Comparison of ENCODE assay signal across 17 mouse cellular contexts in genomic region chr5:101667263-101667990, GRCm38 (mm10). TPM values are rescaled to one million over a fixed set of nuclear protein-coding genes. Genes with fewer than 3 reads are reported as not detected.
DNase-seq lines count a peak whose midpoint lies in the region; ATAC-seq lines count a peak whose summit lies in the region.
"Had no signal": no experiment of that assay in that cellular context is flagged by ENCODE, and none has a peak within 500 bp of the region (broad histone marks: within the 10 kb centered on the region; RNA-seq: fewer than 3 reads in every experiment).

No protein-coding gene starts in this region.

- peaks cover 83% of the 10 kb centered on the region for H3K27me3 ChIP-seq in intestine, embryonic 14.5 days (replicated peaks; ENCODE audit: control insufficient read depth, insufficient read depth, low read length)
- H3K27me3 ChIP-seq in intestine, embryonic 16.5 days (replicated peaks; ENCODE audit: control insufficient read depth, insufficient read depth, low read length): peaks cover 67% of the 10 kb centered on the region
- H3K27me3 ChIP-seq in hindbrain, embryonic 13.5 days: peaks cover 90% of the 10 kb centered on the region
- peaks cover 82% of the 10 kb centered on the region for H3K27me3 ChIP-seq in neural tube, embryonic 12.5 days (replicated peaks)

- peak; percentile 64 for DNase-seq in intestine, embryonic 14.5 days (ENCODE audit: low spot score)
- DNase-seq in ES-CJ7 (ENCODE audit: low read depth, low spot score): peak; percentile 44
- DNase-seq in layer of hippocampus, adult 11-12 months (ENCODE audit: low spot score): no peak
- DNase-seq in ovary, postnatal 36 days (ENCODE audit: low spot score): no peak
- DNase-seq: cerebellum, adult 11-12 months; gastrocnemius, postnatal 10 days; kidney, postnatal 10 days had no signal

- no peak overlapping the region for H3K4me2 ChIP-seq in intestine, embryonic 14.5 days (ENCODE audit: low read length)
- no peak overlapping the region for H3K4me2 ChIP-seq in intestine, embryonic 16.5 days (ENCODE audit: low read depth, low read length)
- H3K4me2 ChIP-seq in hindbrain, embryonic 13.5 days: peak overlapping the region; percentile 50
- H3K4me2 ChIP-seq in neural tube, embryonic 12.5 days (replicated peaks): peak overlapping the region; percentile 60

- H3K9me3 ChIP-seq in intestine, embryonic 14.5 days (ENCODE audit: control insufficient read depth, low read length): no peaks in the 10 kb centered on the region
- H3K9me3 ChIP-seq in intestine, embryonic 16.5 days (ENCODE audit: control insufficient read depth, low read length): no peaks in the 10 kb centered on the region
- H3K9me3 ChIP-seq in hindbrain, embryonic 13.5 days: no peaks in the 10 kb centered on the region
- H3K9me3 ChIP-seq in neural tube, embryonic 12.5 days: no peaks in the 10 kb centered on the region

- H3K9ac ChIP-seq in intestine, embryonic 14.5 days (ENCODE audit: low read length): no peak overlapping the region
- H3K9ac ChIP-seq in intestine, embryonic 16.5 days (ENCODE audit: low read depth, low read length): no peak overlapping the region
- no peak overlapping the region; the same call in 1 of the 2 replicates for H3K9ac ChIP-seq in hindbrain, embryonic 13.5 days
- no peak overlapping the region for H3K9ac ChIP-seq in neural tube, embryonic 12.5 days
- H3K9ac ChIP-seq: liver, embryonic 14.5 days had no signal

- no peak for ATAC-seq in intestine, embryonic 14.5 days (replicated peaks; ENCODE audit: low FRiP score, low TSS enrichment, low read depth)
- ATAC-seq in intestine, embryonic 16.5 days: no peak
- no peak for ATAC-seq in hindbrain, embryonic 13.5 days (ENCODE audit: low FRiP score)
- no peak for ATAC-seq in neural tube, embryonic 12.5 days (ENCODE audit: low FRiP score, low read depth)
- ATAC-seq: intestine, postnatal 0 days; lung, postnatal 0 days had no signal

- H3K27ac ChIP-seq in intestine, embryonic 14.5 days (ENCODE audit: low read depth): no peak overlapping the region
- H3K27ac ChIP-seq in intestine, embryonic 16.5 days (ENCODE audit: low read length): no peak overlapping the region
- no peak overlapping the region; the same call in 1 of the 2 replicates for H3K27ac ChIP-seq in hindbrain, embryonic 13.5 days
- H3K27ac ChIP-seq in neural tube, embryonic 12.5 days: no peak overlapping the region
- H3K27ac ChIP-seq: liver, embryonic 14.5 days had no signal

- no peaks in the 10 kb centered on the region for H3K36me3 ChIP-seq in intestine, embryonic 14.5 days (ENCODE audit: control insufficient read depth, insufficient read depth, low read length)
- no peaks in the 10 kb centered on the region for H3K36me3 ChIP-seq in intestine, embryonic 16.5 days (ENCODE audit: control insufficient read depth, insufficient read depth, low read length)
- H3K36me3 ChIP-seq in hindbrain, embryonic 13.5 days: no peaks in the 10 kb centered on the region
- H3K36me3 ChIP-seq in neural tube, embryonic 12.5 days: no peaks in the 10 kb centered on the region
- H3K36me3 ChIP-seq: G1E had no signal

- 2% methylated on average over 19 of the region's 19 CpGs for WGBS in intestine, embryonic 14.5 days
- 2% methylated on average over 19 of the region's 19 CpGs for WGBS in intestine, embryonic 16.5 days
- under 1% methylated on average over 19 of the region's 19 CpGs for WGBS in hindbrain, embryonic 13.5 days
- under 1% methylated on average over 19 of the region's 19 CpGs for WGBS in neural tube, embryonic 12.5 days

- peaks cover 22% of the 10 kb centered on the region for H3K4me1 ChIP-seq in intestine, embryonic 14.5 days (replicated peaks; ENCODE audit: control insufficient read depth, insufficient read depth, low read length)
- peaks cover 19% of the 10 kb centered on the region for H3K4me1 ChIP-seq in intestine, embryonic 16.5 days (ENCODE audit: control insufficient read depth, insufficient read depth, low read length)
- peaks cover 15% of the 10 kb centered on the region for H3K4me1 ChIP-seq in hindbrain, embryonic 13.5 days (replicated peaks)
- peaks cover 27% of the 10 kb centered on the region for H3K4me1 ChIP-seq in neural tube, embryonic 12.5 days

- no peak overlapping the region for H3K4me3 ChIP-seq in intestine, embryonic 14.5 days (ENCODE audit: low read depth, low read length)
- no peak overlapping the region for H3K4me3 ChIP-seq in intestine, embryonic 16.5 days (ENCODE audit: low read length)
- peak overlapping the region; percentile 19 for H3K4me3 ChIP-seq in hindbrain, embryonic 13.5 days
- peak overlapping the region; percentile 10; the same call in 1 of the 2 replicates for H3K4me3 ChIP-seq in neural tube, embryonic 12.5 days

RNA-seq across cellular contexts. Expression of gene Nkx6-1, which starts 2.6 kb away (rescaled TPM):
- 1.4 TPM in 1 of 2 replicates, not detected in the other for polyA plus RNA-seq in intestine, embryonic 14.5 days (2014; fragmentation: Nextera tagmentation; extraction: Ambion mirVana)
- 0.20 and 0.32 TPM in 2 replicates for polyA plus RNA-seq in intestine, embryonic 16.5 days (2015; fragmentation: Nextera tagmentation; extraction: Ambion mirVana)
- polyA plus RNA-seq in hindbrain, embryonic 13.5 days (2015; fragmentation: Nextera tagmentation; extraction: Ambion mirVana): 8.1 and 12.2 TPM in 2 replicates
- polyA plus RNA-seq in neural tube, embryonic 12.5 days (2016; fragmentation: Nextera tagmentation; extraction: Ambion mirVana): 9.6 and 11.5 TPM in 2 replicates
- polyA plus RNA-seq: C2C12; G1E; heart, postnatal 0 days; intestine, postnatal 0 days; limb, embryonic 11.5 days had no signal

Comparison
In these comparisons a context has a peak if more than half of its experiments do, and no peak if none do; other contexts are left out.
1. DNase-seq: peak in intestine, embryonic 14.5 days (single experiment) and ES-CJ7 (single experiment); none in layer of hippocampus, adult 11-12 months (single experiment) and ovary, postnatal 36 days (single experiment).
2. H3K4me2 ChIP-seq: peak in hindbrain, embryonic 13.5 days (single experiment) and neural tube, embryonic 12.5 days (single experiment); none in intestine, embryonic 14.5 days (single experiment) and intestine, embryonic 16.5 days (single experiment).
3. H3K4me3 ChIP-seq: peak in hindbrain, embryonic 13.5 days (single experiment) and neural tube, embryonic 12.5 days (single experiment); none in intestine, embryonic 14.5 days (single experiment) and intestine, embryonic 16.5 days (single experiment).